Mouse (Mus musculus) C2C12 (cell line): Measurements from ENCODE around the gene Mcpt2.

Experiments used
- CEBPB ChIP-seq: IDR thresholded peaks from one replicate; pipeline ENCODE4 v1.6.1; 2011; ENCODE audit warnings: low read depth, mild to moderate bottlenecking, control low read depth, moderate library complexity
- CTCF ChIP-seq: IDR thresholded peaks from one replicate; pipeline ENCODE4 v1.5.1; 2011; ENCODE audit not compliant: control insufficient read depth, insufficient read depth, insufficient read length
- FOSL1 ChIP-seq: IDR thresholded peaks from one replicate; pipeline ENCODE4 v1.8.0; 2011; ENCODE audit warnings: mild to moderate bottlenecking, low read length; ENCODE audit not compliant: poor library complexity, insufficient read depth, severe bottlenecking
- MAX ChIP-seq: IDR thresholded peaks from one replicate; pipeline ENCODE4 v1.6.1; 2011; ENCODE audit warnings: mild to moderate bottlenecking, control low read depth
- MYOD1 ChIP-seq: IDR thresholded peaks from one replicate; pipeline ENCODE4 v1.6.1; 2011; ENCODE audit warnings: low read depth; ENCODE audit not compliant: control insufficient read depth, insufficient read length
- MYOG ChIP-seq: IDR thresholded peaks from one replicate; pipeline ENCODE4 v1.6.1; 2011; ENCODE audit not compliant: control insufficient read depth, insufficient read length; ENCODE audit errors: extremely low read depth
- USF1 ChIP-seq: IDR thresholded peaks from one replicate; pipeline ENCODE4 v1.6.1; 2011; ENCODE audit warnings: low read depth, mild to moderate bottlenecking, control low read depth, moderate library complexity

GRCm38 (mm10) chr14:56082016-56082415 is 40.2 kb downstream of the Mcpt2 start:
- TF ChIP-seq CTCF (no peak), CEBPB (no peak), MYOD1 (no peak), MAX (no peak), MYOG (no peak), FOSL1 (no peak), USF1 (no peak)
